Mouse (Mus musculus): ENCODE results near the gene Cdc42se1. TPM values are rescaled to one million over a fixed set of nuclear protein-coding genes. Genes with fewer than 3 reads are reported as not detected.

The Cdc42se1 gene
- total and polyA plus RNA-seq, 3 experiments: 55.3 to 128 (median 71.1) TPM

GRCm38 (mm10) chr3:95241498-95241897, 13.0 kb downstream of the Cdc42se1 start, which contains the start of gene Gm128:
Gm128 (minus strand) TSS chr3:95241598.
- no peak for TF ChIP-seq GABPA (IDR thresholded peaks at IDR 0.05; ENCODE audit: insufficient replicate concordance, low read depth, low read length)
- no peak for TF ChIP-seq ELF1 (IDR thresholded peaks at IDR 0.05; ENCODE audit: low read depth, low read length)
- TF ChIP-seq JUN (IDR thresholded peaks at IDR 0.05; ENCODE audit: insufficient read depth, low read depth, low read length): no peak
- TF ChIP-seq E2F4 (IDR thresholded peaks at IDR 0.05; ENCODE audit: insufficient replicate concordance, low read depth, low read length): no peak
- TF ChIP-seq ETS1 (conservative IDR thresholded peaks at IDR 0.05; ENCODE audit: low read depth, low read length): no peak
- no peak for TF ChIP-seq ZKSCAN1 (IDR thresholded peaks at IDR 0.05; ENCODE audit: borderline replicate concordance, low read depth, low read length)
- TF ChIP-seq RAD21 (IDR thresholded peaks at IDR 0.05; ENCODE audit: low read depth, low read length): no peak
- no peak for TF ChIP-seq NRF1 (IDR thresholded peaks at IDR 0.05; ENCODE audit: low read depth, low read length)
- TF ChIP-seq CHD1 (IDR thresholded peaks at IDR 0.05; ENCODE audit: low read depth, low read length): no peak
- no peak for TF ChIP-seq TCF12 (IDR thresholded peaks at IDR 0.05; ENCODE audit: low read depth, low read length)
- no peak for TF ChIP-seq USF2 (conservative IDR thresholded peaks at IDR 0.05; ENCODE audit: low read depth, low read length)
- no peak for TF ChIP-seq RCOR1 (conservative IDR thresholded peaks at IDR 0.05; ENCODE audit: low read depth, low read length)
- no peak for TF ChIP-seq MXI1 (IDR thresholded peaks at IDR 0.05; ENCODE audit: low read depth, low read length)
- no peak for TF ChIP-seq CTCF (conservative IDR thresholded peaks at IDR 0.05 in 1 of 2, IDR thresholded peaks at IDR 0.05 in 1 of 2; ENCODE audit: low read depth in 2 of 2, low read length in 2 of 2)
- TF ChIP-seq JUND (conservative IDR thresholded peaks at IDR 0.05; ENCODE audit: low read depth, low read length): no peak
- TF ChIP-seq ZC3H11A (IDR thresholded peaks at IDR 0.05; ENCODE audit: low read depth, low read length): no peak
- no peak for TF ChIP-seq NELFE (IDR thresholded peaks at IDR 0.05; ENCODE audit: low read depth, low read length)
- TF ChIP-seq MYC (IDR thresholded peaks at IDR 0.05; ENCODE audit: low read depth, low read length): no peak
- TF ChIP-seq MAZ (IDR thresholded peaks at IDR 0.05; ENCODE audit: low read depth, low read length): no peak
- no peak for TF ChIP-seq ZMIZ1 (IDR thresholded peaks at IDR 0.05; ENCODE audit: low read depth, low read length)
- no peak within 1 kb of the TSS for H3K4me2 ChIP-seq (ENCODE audit: insufficient read depth, low read depth, poor library complexity, severe bottlenecking)
- no peak within 1 kb of the TSS for H3K4me3 ChIP-seq (replicated peaks in 1 of 3; ENCODE audit: low read depth in 2 of 3, low read length in 2 of 3, poor library complexity in 1 of 3)
- H3K27ac ChIP-seq (ENCODE audit: insufficient read depth, low read depth): no peak within 1 kb of the TSS
- H3K4me1 ChIP-seq (ENCODE audit: control insufficient read depth in 1 of 2, insufficient read depth in 2 of 2): no peaks in the 10 kb centered on the region
- in situ Hi-C loops (cut with MboI; ENCODE audit: low pct_ligation_motif_present, low pct_unique_long_range_greater_than_20kb, low sequenced_read_pairs): no loop called here
- no peak within 1 kb of the TSS for H3K9ac ChIP-seq (ENCODE audit: insufficient read depth, low read depth)
- no peaks in the 10 kb centered on the region for H3K9me3 ChIP-seq (replicated peaks; ENCODE audit: low read length)
- peaks cover 11 to 36% of the 10 kb centered on the region in 2 experiments for H3K36me3 ChIP-seq (replicated peaks in 1 of 2; ENCODE audit: control insufficient read depth in 1 of 2, insufficient read depth in 1 of 2, low read length in 1 of 2)
- no peaks in the 10 kb centered on the region for H3K27me3 ChIP-seq (replicated peaks)
- DNase-seq (ENCODE audit: extremely low read depth): no peak
- dilution Hi-C loops (cut with MboI; ENCODE audit: extremely low pct_ligation_motif_present, extremely low pct_unique_long_range_greater_than_20kb, low sequenced_read_pairs): no loop called here
- H3K79me2 ChIP-seq (replicated peaks; ENCODE audit: control insufficient read depth, extremely low read depth, insufficient read depth, poor library complexity, severe bottlenecking): no peaks in the 10 kb centered on the region

GRCm38 (mm10) chr3:95243086-95243485, 14.6 kb downstream of the Cdc42se1 start:
- Histone ChIP-seq H3K27me3 (replicated peaks) (no peaks in the 10 kb centered on the region), H3K27ac (ENCODE audit: insufficient read depth, low read depth) (no peak overlapping the region), H3K79me2 (replicated peaks; ENCODE audit: control insufficient read depth, extremely low read depth, insufficient read depth, poor library complexity, severe bottlenecking) (no peaks in the 10 kb centered on the region), H3K4me1 (ENCODE audit: control insufficient read depth in 1 of 2, insufficient read depth in 2 of 2) (no peaks in the 10 kb centered on the region), H3K9me3 (replicated peaks; ENCODE audit: low read length) (no peaks in the 10 kb centered on the region), H3K36me3 (replicated peaks in 1 of 2; ENCODE audit: control insufficient read depth in 1 of 2, insufficient read depth in 1 of 2, low read length in 1 of 2) (peaks cover 2 to 22% of the 10 kb centered on the region in 2 experiments), H3K9ac (ENCODE audit: insufficient read depth, low read depth) (no peak overlapping the region), H3K4me2 (ENCODE audit: insufficient read depth, low read depth, poor library complexity, severe bottlenecking) (no peak overlapping the region), H3K4me3 (replicated peaks in 1 of 3; ENCODE audit: low read depth in 2 of 3, low read length in 2 of 3, poor library complexity in 1 of 3) (no peak overlapping the region)
- dilution Hi-C loops (cut with MboI; ENCODE audit: extremely low pct_ligation_motif_present, extremely low pct_unique_long_range_greater_than_20kb, low sequenced_read_pairs): no loop called here
- TF ChIP-seq CHD2 (IDR thresholded peaks at IDR 0.05; ENCODE audit: low read length) (no peak), UBTF (IDR thresholded peaks at IDR 0.05; ENCODE audit: low read depth, low read length) (no peak), MXI1 (IDR thresholded peaks at IDR 0.05; ENCODE audit: low read depth, low read length) (no peak), E2F4 (IDR thresholded peaks at IDR 0.05; ENCODE audit: insufficient replicate concordance, low read depth, low read length) (no peak), NELFE (IDR thresholded peaks at IDR 0.05; ENCODE audit: low read depth, low read length) (no peak), ZNF384 (IDR thresholded peaks at IDR 0.05; ENCODE audit: low read depth, low read length) (no peak), POLR2AphosphoS2 (IDR thresholded peaks at IDR 0.05; ENCODE audit: low read depth, low read length) (no peak), MYC (IDR thresholded peaks at IDR 0.05; ENCODE audit: low read depth, low read length) (no peak), MAZ (IDR thresholded peaks at IDR 0.05; ENCODE audit: low read depth, low read length) (no peak), HCFC1 (IDR thresholded peaks at IDR 0.05; ENCODE audit: low read depth, low read length) (no peak), PAX5 (IDR thresholded peaks at IDR 0.05; ENCODE audit: low read length) (no peak), JUND (conservative IDR thresholded peaks at IDR 0.05; ENCODE audit: low read depth, low read length) (no peak)
- no peak for DNase-seq (ENCODE audit: extremely low read depth)
- in situ Hi-C loops (cut with MboI; ENCODE audit: low pct_ligation_motif_present, low pct_unique_long_range_greater_than_20kb, low sequenced_read_pairs): no loop called here
